8 mouse cellular contexts compared by ENCODE assay signal in genomic region chr5:142920311-142921073, GRCm38 (mm10). TPM values are rescaled to one million over a fixed set of nuclear protein-coding genes. Genes with fewer than 3 reads are reported as not detected.
DNase-seq lines count a peak whose midpoint lies in the region; TF ChIP-seq lines count a peak whose summit lies in the region.

No protein-coding gene starts in this region.

- no peaks in the 10 kb centered on the region for H3K27me3 ChIP-seq in CH12.LX (replicated peaks)

- H3K4me3 ChIP-seq in CH12.LX (replicated peaks in 1 of 3; ENCODE audit: low read depth in 2 of 3, low read length in 2 of 3, poor library complexity in 1 of 3) = peak overlapping the region in 2 of 3 experiments; percentile 25 to 35

- in situ Hi-C loops in CH12.LX (cut with MboI; ENCODE audit: low pct_ligation_motif_present, low pct_unique_long_range_greater_than_20kb, low sequenced_read_pairs) = no loop called here

- intact Hi-C loops in gastrocnemius, postnatal 36 days (cut with DNase I) = no loop called here

- no peak overlapping the region for H3K9ac ChIP-seq in CH12.LX (ENCODE audit: insufficient read depth, low read depth)

- peaks cover 4% of the 10 kb centered on the region for H3K9me3 ChIP-seq in CH12.LX (replicated peaks; ENCODE audit: low read length)

- peaks cover 10 to 41% of the 10 kb centered on the region in 2 experiments for H3K4me1 ChIP-seq in CH12.LX (ENCODE audit: control insufficient read depth in 1 of 2, insufficient read depth in 2 of 2)

- peak; percentile 89 for DNase-seq in CH12.LX (ENCODE audit: extremely low read depth)
- DNase-seq in adrenal gland, adult 2 months = peak; percentile 90
- peak; percentile 70 to 73 for DNase-seq in gastrocnemius, postnatal 36 days
- DNase-seq in kidney, adult 9 months = peak; percentile 80
- DNase-seq in lung, postnatal 25 days (ENCODE audit: low spot score) = peak; percentile 94
- peak; percentile 91 for DNase-seq in thymus, postnatal 0 days (ENCODE audit: low spot score)
- no peak for DNase-seq in cerebellum, adult 18-20 months
- DNase-seq in embryo, embryonic 9.5 days (ENCODE audit: extremely low spot score) = no peak

- TF ChIP-seq EP300 in CH12.LX (IDR thresholded peaks at IDR 0.05; ENCODE audit: low read length) = 0 out of 2 replicates have a peak, but pooled peaks have one; percentile 33

- no peaks in the 10 kb centered on the region for H3K36me3 ChIP-seq in CH12.LX (replicated peaks in 1 of 2; ENCODE audit: control insufficient read depth in 1 of 2, insufficient read depth in 1 of 2, low read length in 1 of 2)

- H3K4me2 ChIP-seq in CH12.LX (ENCODE audit: insufficient read depth, low read depth, poor library complexity, severe bottlenecking) = no peak overlapping the region; the same call in 1 of the 2 replicates

- no peaks in the 10 kb centered on the region for H3K79me2 ChIP-seq in CH12.LX (replicated peaks; ENCODE audit: control insufficient read depth, extremely low read depth, insufficient read depth, poor library complexity, severe bottlenecking)

- no peak for TF ChIP-seq RAD21 in CH12.LX (IDR thresholded peaks at IDR 0.05; ENCODE audit: low read depth, low read length)

- dilution Hi-C loops in CH12.LX (cut with MboI; ENCODE audit: extremely low pct_ligation_motif_present, extremely low pct_unique_long_range_greater_than_20kb, low sequenced_read_pairs) = no loop called here

- peak; percentile 65 for TF ChIP-seq POLR2A in CH12.LX (IDR thresholded peaks at IDR 0.05; ENCODE audit: low read depth, low read length)

- TF ChIP-seq CTCF in CH12.LX (conservative IDR thresholded peaks at IDR 0.05 in 1 of 2, IDR thresholded peaks at IDR 0.05 in 1 of 2; ENCODE audit: low read depth in 2 of 2, low read length in 2 of 2) = no peak

- peak overlapping the region; percentile 65 for H3K27ac ChIP-seq in CH12.LX (ENCODE audit: insufficient read depth, low read depth)

TF ChIP-seq in CH12.LX, 34 proteins besides CTCF, POLR2A, EP300 and RAD21:
- TF ChIP-seq CHD2 (IDR thresholded peaks at IDR 0.05; ENCODE audit: low read length) (peak; percentile 73), USF2 (conservative IDR thresholded peaks at IDR 0.05; ENCODE audit: low read depth, low read length) (no peak), MAFK (IDR thresholded peaks at IDR 0.05; ENCODE audit: insufficient replicate concordance, low read length) (no peak), PAX5 (IDR thresholded peaks at IDR 0.05; ENCODE audit: low read length) (no peak), JUND (conservative IDR thresholded peaks at IDR 0.05; ENCODE audit: low read depth, low read length) (no peak), MEF2A (IDR thresholded peaks at IDR 0.05; ENCODE audit: borderline replicate concordance, low read depth, low read length) (no peak), GABPA (IDR thresholded peaks at IDR 0.05; ENCODE audit: insufficient replicate concordance, low read depth, low read length) (no peak), MAX (IDR thresholded peaks at IDR 0.05; ENCODE audit: low read length) (peak; percentile 18; the same call in 1 of the 2 replicates), BHLHE40 (IDR thresholded peaks at IDR 0.05; ENCODE audit: low read depth, low read length) (peak; percentile 61), NRF1 (IDR thresholded peaks at IDR 0.05; ENCODE audit: low read depth, low read length) (no peak), MYC (IDR thresholded peaks at IDR 0.05; ENCODE audit: low read depth, low read length) (no peak), TBP (conservative IDR thresholded peaks at IDR 0.05; ENCODE audit: low read depth, low read length) (peak; percentile 54; the same call in 1 of the 2 replicates), ELF1 (IDR thresholded peaks at IDR 0.05; ENCODE audit: low read depth, low read length) (peak; percentile 52; the same call in 1 of the 2 replicates), NELFE (IDR thresholded peaks at IDR 0.05; ENCODE audit: low read depth, low read length) (no peak), CHD1 (IDR thresholded peaks at IDR 0.05; ENCODE audit: low read depth, low read length) (no peak), JUN (IDR thresholded peaks at IDR 0.05; ENCODE audit: insufficient read depth, low read depth, low read length) (no peak), ZNF384 (IDR thresholded peaks at IDR 0.05; ENCODE audit: low read depth, low read length) (no peak), SMC3 (IDR thresholded peaks at IDR 0.05; ENCODE audit: low read depth, low read length) (no peak), SIN3A (IDR thresholded peaks at IDR 0.05; ENCODE audit: low read length) (no peak), TCF12 (IDR thresholded peaks at IDR 0.05; ENCODE audit: low read depth, low read length) (peak; percentile 32; the same call in 1 of the 2 replicates), KAT2A (IDR thresholded peaks at IDR 0.05; ENCODE audit: insufficient replicate concordance, low read length) (no peak), ZMIZ1 (IDR thresholded peaks at IDR 0.05; ENCODE audit: low read depth, low read length) (no peak), E2F4 (IDR thresholded peaks at IDR 0.05; ENCODE audit: insufficient replicate concordance, low read depth, low read length) (no peak), USF1 (IDR thresholded peaks at IDR 0.05; ENCODE audit: low read depth, low read length) (no peak), ZKSCAN1 (IDR thresholded peaks at IDR 0.05; ENCODE audit: borderline replicate concordance, low read depth, low read length) (no peak), ZC3H11A (IDR thresholded peaks at IDR 0.05; ENCODE audit: low read depth, low read length) (no peak), POLR2AphosphoS2 (IDR thresholded peaks at IDR 0.05; ENCODE audit: low read depth, low read length) (no peak), ETS1 (conservative IDR thresholded peaks at IDR 0.05; ENCODE audit: low read depth, low read length) (peak; percentile 16; the same call in 1 of the 2 replicates), MAZ (IDR thresholded peaks at IDR 0.05; ENCODE audit: low read depth, low read length) (no peak), IRF4 (IDR thresholded peaks at IDR 0.05; ENCODE audit: low read depth, low read length) (no peak; the same call in 1 of the 2 replicates)

RNA-seq across cellular contexts. Expression of gene Actb, which starts 13.9 kb away (rescaled TPM):
- total RNA-seq in CH12.LX (2012; rRNA removed) (4,756 and 5,246 TPM in 2 replicates), CH12.LX (2014; rRNA removed) (3,882 and 4,152 TPM in 2 replicates)
- 3,023 and 5,048 TPM in 2 replicates for polyA plus RNA-seq in CH12.LX (2012; ENCODE audit: insufficient read length, low read depth)
- total RNA-seq in adrenal gland, adult 2 months (2021) = 1,000 to 10,000 TPM; 3,681 to 3,786 TPM
- polyA plus RNA-seq in adrenal gland, adult 2 months (2012; rRNA removed) = 3,805 and 4,221 TPM in 2 replicates
- 100 to 1,000 TPM; 427 to 440 TPM for total RNA-seq in gastrocnemius, postnatal 36 days (2021)
- 27,108 and 27,970 TPM in 2 replicates for polyA plus RNA-seq in thymus, postnatal 0 days (2015; fragmentation: Nextera tagmentation; extraction: Ambion mirVana)

RNA-seq across cellular contexts. Expression of gene Fbxl18, which starts 25.3 kb away (rescaled TPM):
- total RNA-seq in CH12.LX (2012; rRNA removed) (5.0 and 6.4 TPM in 2 replicates), CH12.LX (2014; rRNA removed) (2.3 and 3.7 TPM in 2 replicates)
- 5.0 and 5.5 TPM in 2 replicates for polyA plus RNA-seq in CH12.LX (2012; ENCODE audit: insufficient read length, low read depth)
- 10 to 100 TPM in 1 of 2 experiments, 1 to 10 TPM in 1; 9.6 to 11.4 TPM for total RNA-seq in adrenal gland, adult 2 months (2021)
- polyA plus RNA-seq in adrenal gland, adult 2 months (2012; rRNA removed) = 42.3 and 44.3 TPM in 2 replicates
- total RNA-seq in gastrocnemius, postnatal 36 days (2021) = 1 to 10 TPM; 5.7 to 6.0 TPM
- 4.7 and 5.9 TPM in 2 replicates for polyA plus RNA-seq in thymus, postnatal 0 days (2015; fragmentation: Nextera tagmentation; extraction: Ambion mirVana)

RNA-seq across cellular contexts. Expression of gene Fscn1, which starts 39.7 kb away (rescaled TPM):
- total RNA-seq in CH12.LX (2012; rRNA removed) (51.7 and 65.3 TPM in 2 replicates), CH12.LX (2014; rRNA removed) (18.2 and 19.7 TPM in 2 replicates)
- polyA plus RNA-seq in CH12.LX (2012; ENCODE audit: insufficient read length, low read depth) = 70.4 and 75.7 TPM in 2 replicates
- 10 to 100 TPM; 24.6 to 42.9 TPM for total RNA-seq in adrenal gland, adult 2 months (2021)
- polyA plus RNA-seq in adrenal gland, adult 2 months (2012; rRNA removed) = 129 and 134 TPM in 2 replicates
- total RNA-seq in gastrocnemius, postnatal 36 days (2021) = 10 to 100 TPM in 1 of 2 experiments, 1 to 10 TPM in 1; 9.8 to 12.0 TPM
- 33.5 and 37.0 TPM in 2 replicates for polyA plus RNA-seq in thymus, postnatal 0 days (2015; fragmentation: Nextera tagmentation; extraction: Ambion mirVana)

Comparison
In these comparisons a context has a peak if more than half of its experiments do, and no peak if none do; other contexts are left out.
1. DNase-seq: peak in CH12.LX (single experiment), adrenal gland, adult 2 months (single experiment), gastrocnemius, postnatal 36 days (2 of 2), kidney, adult 9 months (single experiment), lung, postnatal 25 days (single experiment) and thymus, postnatal 0 days (single experiment); none in cerebellum, adult 18-20 months (0 of 2) and embryo, embryonic 9.5 days (single experiment).
2. RNA of gene Actb, which starts 13.9 kb away (total RNA-seq): 3,882 to 5,246 TPM in CH12.LX and 3,681 to 3,786 TPM in adrenal gland, adult 2 months; 427 to 440 TPM in gastrocnemius, postnatal 36 days; every median in the first group is over 4 times any median in the second.